Mouse (Mus musculus) 416B (cell line): ENCODE measurements around the gene Akr1b8.
"Not testable (repeated sequence)": the region's sequence is repeated elsewhere in the genome, so short reads cannot be mapped to it uniquely, and the experiment has no call there.

Experiments
- DNase-seq: peaks from one replicate; pipeline ENCODE4 v3.0.0; 2011; ENCODE audit warnings: low read depth

The Akr1b8 gene

DNA sequence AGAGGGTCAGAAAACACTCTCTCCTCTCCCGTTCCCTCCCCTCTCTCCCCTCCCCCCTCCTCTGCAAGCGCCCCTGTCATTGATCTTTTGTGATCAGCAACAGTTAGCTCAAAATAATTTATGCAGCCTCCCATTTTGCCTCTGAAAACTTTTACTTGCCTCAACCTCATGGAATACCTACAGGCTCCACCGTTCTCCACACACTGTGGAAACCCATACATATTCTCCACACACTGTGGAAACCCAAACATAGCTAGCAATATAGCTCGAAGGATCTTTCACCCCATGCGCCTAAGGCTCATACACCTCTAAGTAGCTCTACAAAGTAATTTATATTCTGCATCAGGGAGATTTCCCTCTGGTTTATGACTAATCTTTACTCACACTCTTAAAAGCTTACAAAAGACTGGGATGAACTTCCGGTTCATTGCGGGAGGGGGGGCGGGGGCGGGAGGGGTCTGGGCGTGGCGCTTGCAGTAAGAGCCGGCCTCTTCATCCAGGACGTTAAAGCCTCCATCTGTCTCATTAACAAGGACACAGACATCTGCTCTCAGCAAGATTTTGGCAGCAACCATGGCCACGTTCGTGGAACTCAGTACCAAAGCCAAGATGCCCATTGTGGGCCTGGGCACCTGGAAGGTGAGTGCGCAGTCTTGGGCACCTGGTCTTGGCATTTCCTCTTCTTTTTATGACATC is at the start of gene Akr1b8:
TSS of gene Akr1b8 (plus strand) at position 462 of the 696 bp plus-strand sequence.
- peak; percentile 52 for DNase-seq

DNA sequence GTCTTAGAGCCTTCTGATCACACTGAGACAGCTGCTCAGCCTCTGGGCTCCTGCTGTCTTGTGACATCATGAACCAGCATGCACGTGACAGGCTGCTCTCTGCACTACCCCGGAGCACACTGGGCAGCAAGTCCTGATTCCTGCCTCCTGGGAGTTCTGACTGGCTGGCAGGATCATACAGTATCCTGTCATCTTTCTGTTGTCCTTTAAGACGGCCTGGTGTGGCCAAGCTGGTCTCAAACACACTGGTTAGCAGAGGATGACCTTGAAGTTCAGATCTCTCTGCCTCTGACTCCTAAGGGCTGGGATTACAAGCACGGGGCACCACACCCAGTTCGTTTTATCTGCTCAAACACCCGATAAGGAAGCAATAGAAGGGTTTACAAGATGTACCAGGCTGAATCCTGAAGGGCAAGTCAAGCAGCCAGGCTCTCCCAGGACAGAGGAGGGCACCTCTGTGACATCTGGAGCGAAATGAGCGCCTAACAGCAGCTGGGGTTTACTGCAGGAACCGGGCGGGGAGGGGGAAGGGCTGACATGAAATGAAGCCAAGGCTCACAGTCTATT is 49.2 kb upstream of the Akr1b8 start:
- DNase-seq: no peak

DNA sequence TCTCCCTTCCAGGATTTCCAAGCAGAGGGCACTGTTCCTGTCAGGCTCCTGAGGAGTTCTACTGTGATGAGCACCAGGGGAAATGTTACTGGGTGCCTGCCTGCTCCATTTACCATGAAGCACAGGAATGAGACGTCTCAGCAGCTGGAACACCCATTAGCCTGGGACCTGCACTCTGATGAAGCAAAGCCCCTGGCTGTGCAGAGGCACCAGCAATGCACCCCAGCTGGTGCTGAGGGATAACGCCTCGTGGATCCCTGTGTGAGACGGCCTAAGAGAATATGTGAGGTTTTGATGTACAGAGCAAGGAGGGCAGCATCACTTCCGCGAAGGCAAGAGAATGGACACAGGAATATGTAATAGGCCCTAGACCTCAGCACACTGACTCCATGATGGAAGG is 47.1 kb upstream of the Akr1b8 start:
- no peak for DNase-seq

DNA sequence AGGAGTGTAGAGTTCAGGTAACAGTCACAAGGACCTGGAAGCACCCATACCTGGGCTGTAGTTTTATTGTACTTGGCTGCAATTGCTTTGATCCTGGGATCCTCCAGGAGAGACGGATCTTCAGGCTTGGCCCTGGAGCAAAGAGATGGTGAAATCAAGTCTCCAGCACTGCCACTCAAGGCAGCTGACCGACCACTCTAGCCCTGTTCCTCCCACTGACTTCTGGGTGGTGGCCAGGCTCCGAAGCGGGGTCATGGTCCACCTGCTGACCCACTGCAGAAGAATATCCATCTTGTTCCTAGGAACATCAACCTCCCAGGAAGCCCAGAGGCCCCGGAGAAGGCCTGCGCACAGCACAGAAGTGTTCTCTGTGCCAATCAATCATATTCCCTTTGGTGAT is 44.4 kb upstream of the Akr1b8 start:
- DNase-seq: no peak

DNA sequence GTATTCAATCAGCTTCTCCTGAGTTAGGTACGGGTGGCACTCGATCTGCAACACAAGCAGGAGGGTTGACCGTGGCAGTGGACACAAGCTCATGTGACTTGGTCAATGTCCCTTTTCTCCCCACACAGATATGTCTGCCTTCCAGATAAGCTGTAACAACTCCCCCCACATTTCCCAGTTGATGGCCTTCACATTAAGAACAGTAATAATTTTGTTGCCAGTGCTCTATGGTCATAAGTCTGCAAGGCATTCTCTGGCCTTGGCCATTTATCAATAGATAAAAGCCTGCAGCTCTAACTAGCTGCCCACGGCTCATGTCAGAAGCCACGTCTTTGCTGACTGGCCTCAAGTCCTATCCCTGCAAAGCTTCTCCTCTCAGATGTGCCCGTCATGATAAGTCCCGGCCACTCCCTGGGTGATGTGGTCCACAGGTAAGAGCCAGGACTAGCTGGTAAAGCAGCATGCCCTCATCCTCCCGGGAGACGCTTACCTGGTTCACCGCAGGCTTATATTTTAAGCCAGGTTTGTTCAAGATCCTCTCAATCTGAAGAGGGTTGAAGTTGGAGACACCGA is 43.8 kb upstream of the Akr1b8 start:
- DNase-seq: no peak

DNA sequence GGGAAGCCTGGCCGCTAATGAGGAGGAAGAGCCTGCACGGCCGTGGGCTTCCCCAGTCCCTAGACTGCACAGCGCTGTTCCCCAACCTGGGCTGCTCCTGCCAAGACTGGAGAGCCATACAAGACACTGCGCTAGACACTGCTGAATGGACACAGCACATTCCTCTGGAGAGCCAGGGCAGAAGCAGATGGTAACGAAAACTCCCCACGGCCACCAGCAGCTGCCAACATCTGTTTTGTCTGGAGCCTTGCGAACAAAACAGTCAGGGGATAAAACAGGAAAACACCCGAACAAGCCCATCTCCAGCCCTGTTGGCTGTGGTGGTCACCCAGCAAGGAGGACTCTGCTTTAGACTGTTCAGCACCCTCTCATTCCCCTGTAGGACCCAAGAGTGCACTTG is 40.5 kb upstream of the Akr1b8 start:
- DNase-seq: no peak

DNA sequence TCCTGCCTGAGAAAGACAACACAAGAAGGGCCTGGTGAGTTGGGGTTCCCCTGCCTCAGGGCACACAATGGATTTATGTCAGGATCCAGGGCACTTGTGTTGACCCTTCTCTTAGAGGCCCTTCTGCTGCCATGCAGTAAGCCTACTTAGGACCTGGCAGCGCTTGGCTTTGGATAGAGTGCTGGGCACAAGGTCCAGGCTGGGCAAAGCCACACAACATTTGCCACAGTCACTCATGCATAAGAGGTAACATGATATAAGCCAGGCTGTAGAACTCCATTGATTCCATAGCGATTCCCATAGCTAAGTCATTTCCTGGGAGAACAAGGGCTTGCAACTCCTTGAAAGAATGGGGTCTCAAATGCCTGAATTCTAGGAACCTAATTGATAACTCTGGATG is 40.0 kb upstream of the Akr1b8 start:
- no peak for DNase-seq

DNA sequence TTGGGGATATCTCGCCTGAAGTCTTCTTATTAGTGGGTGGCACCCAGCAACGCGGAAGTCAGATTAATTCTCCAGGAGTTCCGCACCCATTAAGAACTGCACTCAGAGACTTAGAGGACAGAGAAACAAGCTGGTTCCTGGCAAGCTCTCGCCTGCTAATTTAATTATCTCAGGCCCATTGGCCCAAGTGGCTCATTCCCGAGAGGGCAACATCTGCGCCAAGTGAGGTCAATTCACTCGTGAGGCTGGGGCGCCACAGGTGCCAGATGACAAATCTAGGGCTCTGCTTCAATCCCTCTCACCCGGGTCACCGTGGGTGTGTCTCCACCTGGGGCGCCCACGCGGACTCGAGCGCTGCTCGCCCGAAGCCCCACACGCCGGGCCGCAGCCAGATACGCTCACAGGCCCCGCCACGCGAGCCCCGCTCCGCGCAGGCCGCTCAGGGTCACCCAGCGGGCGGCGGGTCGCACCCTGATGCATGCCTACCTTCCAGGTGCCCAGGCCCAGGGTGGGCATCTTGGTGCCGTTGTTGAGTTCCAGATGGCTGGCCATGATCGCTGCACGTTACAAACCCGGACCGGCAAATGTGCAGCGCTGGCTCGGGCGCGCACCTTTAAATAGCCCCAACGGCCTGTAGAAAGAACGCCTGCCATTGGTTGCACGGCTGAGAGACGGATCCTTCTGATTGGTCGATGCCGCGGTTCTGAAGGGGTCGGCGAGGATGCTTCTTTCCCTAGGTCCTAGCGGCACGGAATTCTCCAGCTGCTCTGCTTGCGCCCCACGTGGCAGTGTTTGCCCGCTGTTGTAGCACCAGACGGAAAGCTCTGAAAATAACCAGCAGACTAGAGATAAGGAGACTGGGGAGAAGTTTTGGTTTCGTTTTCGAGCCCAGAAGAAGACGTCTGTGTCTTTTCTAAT is 36.8 kb upstream of the Akr1b8 start, which contains the start of gene Akr1b3:
TSS of gene Akr1b3 (minus strand) at position 625 of the 918 bp plus-strand sequence.
- peak; percentile 97 for DNase-seq

DNA sequence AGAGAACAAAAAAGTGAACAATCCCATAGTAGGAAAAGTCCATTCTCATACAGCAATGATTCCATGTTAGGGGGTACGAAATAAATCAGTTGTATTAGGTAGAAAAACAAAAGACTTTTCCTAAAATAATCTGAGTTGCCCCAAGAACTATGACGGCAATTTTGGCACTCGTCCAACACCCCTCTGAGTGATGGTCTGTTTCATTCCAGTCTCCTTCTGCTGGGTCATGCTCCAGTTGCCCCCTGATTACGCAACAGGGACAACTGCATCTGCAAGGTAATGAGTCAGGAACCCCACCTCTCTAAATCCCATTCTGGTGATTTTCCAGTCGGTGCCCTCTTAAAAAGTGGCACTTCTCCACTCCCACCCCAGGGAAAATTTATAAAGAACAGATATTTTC is 35.7 kb upstream of the Akr1b8 start:
- peak; percentile 70 for DNase-seq

DNA sequence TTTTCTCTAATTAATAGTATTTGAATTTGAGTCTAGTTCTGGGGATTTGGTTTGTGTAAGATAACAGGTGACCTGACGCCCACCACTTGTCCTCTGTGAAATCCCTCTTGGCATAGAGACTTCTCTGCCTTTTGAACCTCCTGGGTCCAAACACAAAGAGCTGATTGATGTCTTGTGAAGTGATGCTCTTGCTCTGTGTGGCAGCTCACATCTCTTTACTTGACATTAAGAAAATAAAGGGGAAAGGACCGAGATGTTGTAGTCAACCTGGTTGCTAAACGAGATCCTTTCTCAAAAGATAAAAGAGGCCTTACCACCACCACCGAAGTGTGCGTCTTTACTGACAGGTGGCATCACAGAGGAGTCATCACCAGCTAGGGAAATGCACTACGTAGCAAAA is 35.3 kb upstream of the Akr1b8 start:
- DNase-seq: no peak

DNA sequence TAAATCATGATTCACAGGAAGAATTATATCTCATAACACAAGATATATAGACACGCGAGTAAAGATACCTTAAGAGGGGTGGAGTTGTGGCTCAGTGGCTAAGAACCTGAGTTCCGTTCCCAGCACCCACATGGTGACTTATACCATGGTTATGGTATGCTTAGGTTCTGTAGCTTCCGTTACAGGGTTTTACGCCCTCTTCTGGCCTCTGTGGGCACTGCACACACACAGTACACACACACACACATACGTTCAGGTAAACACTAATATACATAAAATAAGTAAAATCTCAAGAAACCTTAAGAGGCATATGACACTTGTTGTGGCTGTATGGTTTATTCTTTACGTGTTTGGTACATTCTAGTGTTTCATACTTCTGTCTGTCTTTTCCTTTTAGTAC is 31.8 kb upstream of the Akr1b8 start:
- no peak for DNase-seq

DNA sequence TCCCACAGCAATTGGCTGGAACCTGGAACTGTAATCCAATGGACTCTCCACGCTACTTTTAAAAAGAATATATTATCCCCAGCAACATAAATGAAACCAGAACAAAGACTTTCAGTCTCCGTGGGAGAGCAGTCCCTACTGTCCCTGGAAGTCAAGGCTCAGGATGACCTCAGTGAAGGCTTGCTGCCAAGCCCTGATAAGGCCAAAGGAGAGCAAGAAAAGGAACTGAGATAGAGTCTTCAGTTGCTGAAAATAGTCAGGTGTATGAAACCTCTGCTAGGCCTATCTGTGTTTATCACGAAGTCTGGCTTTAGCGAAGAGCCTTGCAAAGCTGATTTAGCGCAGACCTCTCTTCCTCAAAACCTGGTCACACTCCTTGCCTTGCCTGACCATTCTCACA is 22.5 kb upstream of the Akr1b8 start:
- no peak for DNase-seq

DNA sequence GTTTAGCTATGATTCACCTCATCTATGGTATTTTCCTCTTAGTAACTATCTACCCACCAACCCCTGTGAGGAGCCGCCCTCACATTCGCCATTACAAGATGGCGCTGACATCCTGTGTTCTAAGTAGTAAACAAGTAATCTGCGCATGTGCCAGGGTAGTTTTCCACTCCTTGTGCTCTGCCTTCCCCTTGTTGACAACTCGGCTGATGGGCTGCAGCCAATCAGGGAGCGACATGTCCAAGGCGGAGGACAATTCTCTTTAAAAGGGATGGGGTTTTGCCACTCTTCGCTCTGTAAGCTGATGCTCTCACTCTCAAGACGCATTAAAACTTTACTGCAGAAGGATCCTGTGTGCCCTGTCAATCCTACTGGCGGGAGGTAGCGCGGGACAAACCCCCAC is 22.1 kb upstream of the Akr1b8 start:
- not testable (repeated sequence) for DNase-seq

DNA sequence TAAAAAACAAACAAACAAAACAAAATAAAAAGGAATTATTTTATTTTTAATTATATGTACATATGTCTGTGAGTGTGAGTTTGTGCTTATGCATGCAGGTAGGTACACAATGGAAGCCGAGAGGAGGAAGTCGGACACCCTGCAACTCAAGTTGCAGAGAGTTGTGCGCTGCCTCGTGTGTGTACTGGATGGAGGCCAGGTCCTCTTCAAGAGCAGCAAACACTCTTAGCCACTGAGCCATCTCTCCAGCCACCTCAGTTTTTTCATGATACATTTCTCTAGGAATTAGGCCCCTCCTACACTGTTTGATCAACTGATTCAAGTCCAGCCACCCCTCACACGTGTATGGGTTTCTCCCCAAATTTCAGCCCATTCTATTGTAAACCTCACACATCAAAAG is 19.2 kb upstream of the Akr1b8 start:
- DNase-seq: no peak

DNA sequence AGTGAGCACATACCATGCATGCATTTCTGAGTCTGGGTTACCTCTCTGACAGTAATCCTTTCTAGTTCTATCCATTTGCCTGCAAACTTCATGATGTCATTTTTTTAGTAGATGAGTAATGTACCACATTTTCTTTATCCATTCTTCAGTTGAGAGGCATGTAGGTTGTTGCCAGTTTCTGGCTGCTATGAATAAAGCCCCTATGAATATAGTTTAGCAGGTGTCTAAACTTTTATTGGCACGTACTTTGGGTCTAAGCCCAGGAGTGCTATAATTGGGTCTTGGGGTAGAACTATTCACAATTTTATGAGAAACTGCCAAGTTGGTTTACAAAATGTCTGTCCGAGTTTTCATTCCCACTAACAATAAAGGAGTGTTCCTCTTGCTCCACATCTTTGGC is 16.1 kb upstream of the Akr1b8 start:
- no peak for DNase-seq

DNA sequence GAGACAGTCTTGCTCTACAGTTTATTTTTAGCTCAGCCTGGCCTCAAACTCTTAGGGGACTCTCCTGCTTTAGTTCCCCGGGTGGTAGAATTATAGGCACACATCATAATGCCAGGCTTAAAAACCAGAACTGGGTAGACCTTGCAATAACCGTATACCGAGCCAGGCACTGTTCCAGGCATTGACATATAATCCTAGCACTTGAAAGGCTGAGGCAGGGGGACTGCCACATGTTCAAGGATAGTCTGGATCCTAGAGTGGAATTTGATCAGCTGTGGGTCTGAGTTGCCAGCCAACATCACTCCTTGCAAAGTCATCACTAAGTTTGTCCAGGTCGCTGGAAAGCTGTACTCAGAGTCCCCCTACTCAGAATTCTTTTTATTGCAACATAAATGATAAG is 11.9 kb upstream of the Akr1b8 start:
- DNase-seq: no peak

DNA sequence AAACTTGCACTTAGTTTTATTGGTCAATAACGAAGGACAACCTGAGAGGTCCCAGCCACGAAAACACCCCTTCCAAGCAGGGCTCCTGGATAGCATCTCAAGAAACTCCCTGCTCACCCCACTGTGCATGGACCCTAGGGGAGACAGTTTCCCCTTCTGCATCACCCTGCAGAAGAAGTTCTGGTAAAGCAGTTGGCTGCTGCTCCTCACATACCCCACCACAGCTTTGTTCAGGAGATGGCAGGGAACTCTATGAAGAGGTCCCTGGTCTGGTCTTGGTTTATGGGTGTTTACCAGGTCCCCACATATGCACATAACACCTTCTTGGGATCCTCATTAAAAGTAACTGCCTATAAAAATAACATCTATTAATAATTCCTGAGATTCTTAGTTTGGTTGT is 11.4 kb upstream of the Akr1b8 start:
- no peak for DNase-seq

DNA sequence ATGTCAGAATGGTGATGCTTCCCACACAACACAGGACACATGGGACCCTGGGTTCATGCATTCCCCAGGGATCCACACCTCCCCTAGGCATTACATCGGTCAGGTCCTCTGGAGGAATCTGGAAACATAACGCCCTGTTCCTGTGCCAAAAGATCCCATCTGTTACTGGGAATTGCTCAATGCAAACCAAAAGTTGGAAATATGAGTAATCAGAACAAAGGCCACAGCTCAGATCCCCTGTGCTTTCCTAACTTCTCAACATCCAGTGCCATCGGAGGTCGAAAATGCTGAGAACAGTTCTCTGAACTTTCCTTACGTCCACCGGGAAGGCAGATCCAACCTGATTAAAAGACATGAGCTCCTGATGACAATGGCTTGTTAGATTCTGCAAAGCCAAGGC is 10.5 kb upstream of the Akr1b8 start:
- no peak for DNase-seq

DNA sequence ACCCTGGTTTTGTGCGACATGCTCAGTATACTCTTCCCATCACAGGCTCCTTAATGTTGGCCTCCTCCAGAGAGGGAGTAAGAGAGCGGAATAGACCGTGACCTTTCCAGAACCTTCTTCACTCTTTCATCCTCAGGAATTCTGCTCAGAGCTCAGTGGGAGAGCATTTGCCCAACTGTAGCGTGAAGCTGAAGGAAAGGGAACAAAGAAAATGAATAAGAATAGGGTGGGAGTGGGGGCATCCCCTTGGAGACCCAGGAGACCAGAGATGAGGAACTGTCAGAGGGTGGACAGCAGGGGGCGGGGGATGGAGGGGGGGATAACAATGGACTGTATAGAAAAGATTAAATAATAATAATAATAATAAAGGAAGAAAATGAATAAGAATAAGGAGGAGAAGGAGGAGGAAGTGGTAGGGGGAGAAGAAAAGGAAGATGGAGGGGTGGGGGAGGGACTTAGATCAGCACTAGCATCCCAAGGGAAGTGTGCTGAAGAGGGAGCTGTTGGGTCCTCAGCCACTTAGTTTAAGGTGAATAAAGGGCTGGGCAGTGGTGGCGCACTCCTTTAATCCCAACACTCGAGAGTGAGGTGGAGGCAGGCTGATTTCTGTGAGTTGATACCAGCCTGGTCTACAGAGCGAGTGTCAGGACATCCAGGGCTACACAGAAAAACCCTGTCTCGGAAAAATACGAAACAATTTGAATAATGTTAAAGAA is 9.6 kb upstream of the Akr1b8 start:
- DNase-seq: no peak

DNA sequence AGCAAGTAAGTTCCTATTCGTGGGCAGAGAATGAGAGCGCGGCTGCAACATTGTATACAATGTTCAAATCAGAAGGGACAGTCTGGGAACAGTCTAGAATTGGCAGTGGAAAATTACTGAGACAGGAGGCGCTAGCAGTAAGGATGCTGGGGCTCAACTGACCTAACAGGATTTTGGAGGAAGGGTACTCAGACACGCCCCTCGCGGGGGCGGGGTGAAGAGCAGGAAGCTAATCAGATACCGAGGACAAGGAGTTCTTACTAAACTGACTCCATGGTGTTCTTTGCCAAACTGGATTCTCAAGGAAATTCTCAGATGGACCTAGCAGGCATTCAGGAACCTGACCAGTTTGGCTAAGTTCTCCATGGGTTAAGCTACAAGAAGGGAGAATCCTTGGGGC is 9.0 kb upstream of the Akr1b8 start:
- DNase-seq: no peak

DNA sequence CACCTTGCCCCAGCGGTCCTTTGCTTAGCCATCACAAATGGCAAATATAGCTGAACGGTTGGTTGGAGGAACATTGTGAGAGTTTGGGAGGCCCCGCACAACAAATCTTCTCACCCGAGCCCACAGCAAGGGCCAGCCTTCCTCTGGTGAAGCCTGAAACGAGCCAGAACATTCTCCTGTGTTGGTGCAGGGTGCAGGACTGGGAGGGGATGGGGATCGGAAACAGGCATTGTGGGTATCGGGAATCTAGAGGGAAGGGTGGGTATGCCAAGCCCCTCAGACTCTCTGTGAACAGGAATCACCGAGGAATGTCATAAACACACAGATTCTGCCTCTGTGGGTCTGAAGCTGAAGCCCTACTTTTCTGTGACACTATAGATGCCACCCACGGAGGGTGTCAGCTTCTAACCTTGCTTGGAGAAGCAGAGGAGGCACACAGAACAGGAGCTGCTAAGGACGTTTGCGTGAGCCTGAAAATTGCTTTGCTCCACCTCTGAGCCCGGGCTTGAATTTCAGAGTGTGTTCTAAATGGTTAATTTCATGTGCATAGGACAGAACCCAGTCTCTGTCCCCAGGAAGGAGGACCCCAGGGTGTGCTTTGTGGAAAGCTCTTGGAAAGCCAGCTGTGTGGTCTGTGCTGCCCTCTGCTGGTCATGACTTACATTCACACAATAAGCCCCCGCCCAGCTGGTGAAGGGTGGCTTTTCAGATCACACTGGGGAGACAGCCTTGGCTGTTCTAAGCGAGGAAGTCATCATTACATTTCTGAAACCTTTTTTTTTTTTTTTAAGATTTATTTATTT is 7.6 kb upstream of the Akr1b8 start:
- peak; percentile 69 for DNase-seq
